ENCODE assay signal across 11 mouse cellular contexts in the genomic region with DNA sequence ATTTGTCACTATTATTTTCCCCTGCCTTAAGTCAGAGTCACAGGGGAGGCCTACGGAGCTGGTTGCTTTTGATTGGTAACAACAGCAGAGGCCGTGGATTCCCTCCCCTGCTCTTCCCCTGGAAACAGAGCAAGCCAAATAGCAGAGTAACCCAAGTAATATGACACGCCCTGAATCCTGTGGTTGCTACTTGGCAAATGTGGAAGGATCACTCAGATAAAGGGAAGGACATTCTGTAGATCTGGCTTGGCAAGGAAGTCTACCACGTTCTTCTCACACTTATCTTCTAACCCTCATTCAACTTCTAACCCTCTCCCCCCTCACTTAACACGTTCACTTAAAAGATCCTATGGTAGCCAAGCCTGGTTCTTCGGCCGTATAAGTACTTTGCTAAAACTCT. TPM values are rescaled to one million over a fixed set of nuclear protein-coding genes. Genes with fewer than 3 reads are reported as not detected.
DNase-seq lines count a peak whose midpoint lies in the region; ATAC-seq and TF ChIP-seq lines count a peak whose summit lies in the region.
"Had no signal": no experiment of that assay in that cellular context is flagged by ENCODE, and none has a peak within 500 bp of the region (broad histone marks: within the 10 kb centered on the region; RNA-seq: fewer than 3 reads in every experiment).

No protein-coding gene starts in this region.

- TF ChIP-seq POLR2A in lung, adult 2 months (IDR thresholded peaks at IDR 0.05; ENCODE audit: borderline replicate concordance, extremely low read depth, low read depth, low read length), result no peak

- H3K4me3 ChIP-seq in lung, postnatal 0 days (ENCODE audit: low read depth, low read length), result no peak overlapping the region
- H3K4me3 ChIP-seq in lung, adult 2 months (replicated peaks; ENCODE audit: extremely low read depth, low read depth, low read length), result no peak overlapping the region
- no peak overlapping the region for H3K4me3 ChIP-seq in heart, embryonic 16.5 days (ENCODE audit: low read length)
- no peak overlapping the region for H3K4me3 ChIP-seq in hindbrain, embryonic 11.5 days (ENCODE audit: low read depth, low read length)
- H3K4me3 ChIP-seq: midbrain, embryonic 10.5 days; neural tube, embryonic 13.5 days had no signal

- no peak overlapping the region for H3K9ac ChIP-seq in lung, postnatal 0 days (replicated peaks; ENCODE audit: low read depth)
- no peak overlapping the region for H3K9ac ChIP-seq in heart, embryonic 16.5 days (ENCODE audit: low read length)
- no peak overlapping the region for H3K9ac ChIP-seq in hindbrain, embryonic 11.5 days (ENCODE audit: low read depth, low read length)
- H3K9ac ChIP-seq: neural tube, embryonic 13.5 days had no signal

- peaks cover 3% of the 10 kb centered on the region; the same call in 1 of the 2 replicates for H3K36me3 ChIP-seq in lung, postnatal 0 days (ENCODE audit: insufficient read depth, low read length)
- peaks cover 3% of the 10 kb centered on the region; the same call in 1 of the 2 replicates for H3K36me3 ChIP-seq in heart, embryonic 16.5 days (ENCODE audit: control insufficient read depth, insufficient read depth)
- no peaks in the 10 kb centered on the region for H3K36me3 ChIP-seq in hindbrain, embryonic 11.5 days (ENCODE audit: control insufficient read depth, insufficient read depth, low read length)

- H3K4me1 ChIP-seq in lung, postnatal 0 days (ENCODE audit: insufficient read depth, low read depth, low read length), result no peaks in the 10 kb centered on the region
- no peaks in the 10 kb centered on the region for H3K4me1 ChIP-seq in lung, adult 2 months (ENCODE audit: control insufficient read depth, insufficient read depth, low read length)
- H3K4me1 ChIP-seq in heart, embryonic 16.5 days (ENCODE audit: control insufficient read depth, insufficient read depth, low read length), result peaks cover 8% of the 10 kb centered on the region
- H3K4me1 ChIP-seq in hindbrain, embryonic 11.5 days (replicated peaks; ENCODE audit: control insufficient read depth, insufficient read depth, low read length), result no peaks in the 10 kb centered on the region
- H3K4me1 ChIP-seq: neural tube, embryonic 13.5 days had no signal

- 48% methylated on average over 7 of the region's 7 CpGs for WGBS in lung, postnatal 0 days
- 54% methylated on average over 7 of the region's 7 CpGs for WGBS in lung, adult 2 months
- 40% methylated on average over 7 of the region's 7 CpGs for WGBS in heart, embryonic 16.5 days
- WGBS in hindbrain, embryonic 11.5 days, result 81% methylated on average over 7 of the region's 7 CpGs

- no peak for TF ChIP-seq EP300 in lung, postnatal 0 days (IDR thresholded peaks at IDR 0.05)

- H3K4me2 ChIP-seq in lung, postnatal 0 days (replicated peaks; ENCODE audit: low read depth, low read length), result no peak overlapping the region
- H3K4me2 ChIP-seq in heart, embryonic 16.5 days (ENCODE audit: low read depth, low read length), result no peak overlapping the region
- H3K4me2 ChIP-seq in hindbrain, embryonic 11.5 days (replicated peaks; ENCODE audit: low read depth, low read length), result no peak overlapping the region
- H3K4me2 ChIP-seq: neural tube, embryonic 13.5 days had no signal

- H3K27ac ChIP-seq in lung, postnatal 0 days (ENCODE audit: low read length), result no peak overlapping the region
- 0 out of 2 replicates have a peak overlapping the region, but pooled peaks have one; percentile 49 for H3K27ac ChIP-seq in heart, embryonic 16.5 days (ENCODE audit: low read length)
- H3K27ac ChIP-seq in hindbrain, embryonic 11.5 days (ENCODE audit: low read depth, low read length), result no peak overlapping the region
- H3K27ac ChIP-seq: midbrain, embryonic 10.5 days; neural tube, embryonic 13.5 days had no signal

- DNase-seq in lung, postnatal 0 days (ENCODE audit: low spot score), result peak; percentile 37
- no peak for DNase-seq in lung, adult 2 months
- DNase-seq in adipocyte (ENCODE audit: low spot score), result peak; percentile 66
- no peak for DNase-seq in hindbrain, embryonic 11.5 days (ENCODE audit: low spot score)
- DNase-seq in yolk sac, embryonic 10.5 days (ENCODE audit: low spot score), result no peak
- DNase-seq: cerebellum, postnatal 10 days had no signal

- peak; percentile 23; the same call in 1 of the 2 replicates for ATAC-seq in lung, postnatal 0 days
- peak; percentile 51; the same call in 1 of the 2 replicates for ATAC-seq in heart, embryonic 16.5 days (replicated peaks; ENCODE audit: extremely low read depth, insufficient read depth, low FRiP score)
- peak; percentile 95 for ATAC-seq in megakaryocyte progenitor cell, adult 5-6 weeks (replicated peaks; ENCODE audit: poor library complexity)
- no peak for ATAC-seq in hindbrain, embryonic 11.5 days (ENCODE audit: low FRiP score)
- ATAC-seq: intestine, embryonic 16.5 days had no signal

- no peaks in the 10 kb centered on the region for H3K9me3 ChIP-seq in lung, postnatal 0 days (ENCODE audit: low read length)
- no peaks in the 10 kb centered on the region for H3K9me3 ChIP-seq in heart, embryonic 16.5 days (replicated peaks; ENCODE audit: control insufficient read depth, low read length)
- H3K9me3 ChIP-seq in hindbrain, embryonic 11.5 days (ENCODE audit: control insufficient read depth, low read length), result no peaks in the 10 kb centered on the region
- H3K9me3 ChIP-seq: midbrain, embryonic 10.5 days; neural tube, embryonic 13.5 days had no signal

- H3K27me3 ChIP-seq in lung, postnatal 0 days (replicated peaks; ENCODE audit: insufficient read depth, low read length), result no peaks in the 10 kb centered on the region
- H3K27me3 ChIP-seq in heart, embryonic 16.5 days (ENCODE audit: control insufficient read depth, insufficient read depth, low read length), result no peaks in the 10 kb centered on the region
- H3K27me3 ChIP-seq in hindbrain, embryonic 11.5 days (ENCODE audit: control insufficient read depth, insufficient read depth, low read length), result no peaks in the 10 kb centered on the region
- H3K27me3 ChIP-seq: neural tube, embryonic 13.5 days had no signal

- TF ChIP-seq CTCF in lung, postnatal 0 days (IDR thresholded peaks at IDR 0.05), result no peak
- TF ChIP-seq CTCF in lung, adult 2 months (IDR thresholded peaks at IDR 0.05; ENCODE audit: insufficient read depth, low read length), result no peak

RNA-seq across cellular contexts. Expression of a gene that starts 24.6 kb away (rescaled TPM):
- polyA plus RNA-seq in lung, postnatal 0 days (2015; fragmentation: Nextera tagmentation; extraction: Ambion mirVana), result 43.4 and 50.4 TPM in 2 replicates
- 15.8 and 20.8 TPM in 2 replicates for polyA plus RNA-seq in lung, adult 2 months (2012; rRNA removed)
- polyA plus RNA-seq in heart, embryonic 16.5 days (2015; fragmentation: Nextera tagmentation; extraction: Ambion mirVana), result 58.7 and 60.5 TPM in 2 replicates
- total RNA-seq in megakaryocyte progenitor cell, adult 5-6 weeks (2015), result 60.3 and 71.2 TPM in 2 replicates
- total RNA-seq in megakaryocyte progenitor cell, adult 5-6 weeks (2017), result 17.9 and 23.6 TPM in 2 replicates
- 91.9 and 96.0 TPM in 2 replicates for polyA plus RNA-seq in hindbrain, embryonic 11.5 days (2014; fragmentation: Nextera tagmentation; extraction: Ambion mirVana)

RNA-seq across cellular contexts. Expression of a gene that starts 24.8 kb away (rescaled TPM):
- 18.0 and 19.3 TPM in 2 replicates for polyA plus RNA-seq in lung, postnatal 0 days (2015; fragmentation: Nextera tagmentation; extraction: Ambion mirVana)
- 23.2 and 30.2 TPM in 2 replicates for polyA plus RNA-seq in lung, adult 2 months (2012; rRNA removed)
- polyA plus RNA-seq in heart, embryonic 16.5 days (2015; fragmentation: Nextera tagmentation; extraction: Ambion mirVana), result 24.1 and 26.0 TPM in 2 replicates
- 9.3 and 13.2 TPM in 2 replicates for total RNA-seq in megakaryocyte progenitor cell, adult 5-6 weeks (2015)
- total RNA-seq in megakaryocyte progenitor cell, adult 5-6 weeks (2017), result 19.5 and 22.7 TPM in 2 replicates
- polyA plus RNA-seq in hindbrain, embryonic 11.5 days (2014; fragmentation: Nextera tagmentation; extraction: Ambion mirVana), result 49.7 and 63.7 TPM in 2 replicates

RNA-seq across cellular contexts. Expression of a gene that starts 31.3 kb away (rescaled TPM):
- 1,264 and 1,361 TPM in 2 replicates for polyA plus RNA-seq in lung, postnatal 0 days (2015; fragmentation: Nextera tagmentation; extraction: Ambion mirVana)
- polyA plus RNA-seq in lung, adult 2 months (2012; rRNA removed), result 751 and 980 TPM in 2 replicates
- 702 and 1,064 TPM in 2 replicates for polyA plus RNA-seq in heart, embryonic 16.5 days (2015; fragmentation: Nextera tagmentation; extraction: Ambion mirVana)
- total RNA-seq in megakaryocyte progenitor cell, adult 5-6 weeks (2015), result 6,310 and 6,455 TPM in 2 replicates
- total RNA-seq in megakaryocyte progenitor cell, adult 5-6 weeks (2017), result 6,827 and 7,265 TPM in 2 replicates
- 3,351 and 3,402 TPM in 2 replicates for polyA plus RNA-seq in hindbrain, embryonic 11.5 days (2014; fragmentation: Nextera tagmentation; extraction: Ambion mirVana)

Comparison
In these comparisons a context has a peak if more than half of its experiments do, and no peak if none do; other contexts are left out.
1. DNase-seq: peak in lung, postnatal 0 days (single experiment) and adipocyte (single experiment); none in lung, adult 2 months (single experiment), hindbrain, embryonic 11.5 days (single experiment) and yolk sac, embryonic 10.5 days (single experiment).